8 mouse cellular contexts compared by ENCODE assay signal in genomic region chr19:27395481-27395880, GRCm38 (mm10). TPM values are rescaled to one million over a fixed set of nuclear protein-coding genes. Genes with fewer than 3 reads are reported as not detected.
DNase-seq lines count a peak whose midpoint lies in the region; TF ChIP-seq lines count a peak whose summit lies in the region.

No protein-coding gene starts in this region.

- no peak for TF ChIP-seq POLR2A in brain, embryonic 14.5 days (IDR thresholded peaks at IDR 0.05; ENCODE audit: borderline replicate concordance, extremely low read depth, insufficient read depth, insufficient read length, poor library complexity, severe bottlenecking)

- peak; percentile 57 for DNase-seq in heart, adult 11 months
- DNase-seq in heart, postnatal 4 days: no peak
- peak; percentile 39 for DNase-seq in 3T3-L1 (ENCODE audit: low read depth, low spot score)
- no peak for DNase-seq in brain, embryonic 14.5 days (ENCODE audit: low read depth)
- peak; percentile 56 to 71 for DNase-seq in kidney, postnatal 36 days
- no peak for DNase-seq in frontal cortex, postnatal 10 days (ENCODE audit: low spot score in 2 of 2)
- no peak for DNase-seq in right cerebral cortex, adult 18-20 months
- DNase-seq in cerebellum, adult 9-10 months: no peak

- peak; percentile 41; the same call in 1 of the 2 replicates for TF ChIP-seq CTCF in brain, embryonic 14.5 days (IDR thresholded peaks at IDR 0.05; ENCODE audit: borderline replicate concordance, extremely low read depth, insufficient read depth, insufficient read length)

RNA-seq across cellular contexts. Expression of gene Pum3, which starts 34.1 kb away (rescaled TPM):
- 10 to 100 TPM; 40.1 to 45.0 TPM for total RNA-seq in heart, postnatal 4 days (2021)
- polyA plus RNA-seq in brain, embryonic 14.5 days (2012; rRNA removed): 27.6 and 33.1 TPM in 2 replicates

Comparison
In these comparisons a context has a peak if more than half of its experiments do, and no peak if none do; other contexts are left out.
1. DNase-seq: peak in heart, adult 11 months (single experiment), 3T3-L1 (single experiment) and kidney, postnatal 36 days (2 of 2); none in heart, postnatal 4 days (single experiment), brain, embryonic 14.5 days (single experiment), frontal cortex, postnatal 10 days (0 of 2), right cerebral cortex, adult 18-20 months (single experiment) and cerebellum, adult 9-10 months (single experiment).